Mouse (Mus musculus): ENCODE measurements at regions not wholly inside any gene's neighbourhood (a gene's known extent, or its start where the extent isn't known, plus 50 kb on each side); places are given as distances from the start of the nearest gene placed in this dataset.

DNA sequence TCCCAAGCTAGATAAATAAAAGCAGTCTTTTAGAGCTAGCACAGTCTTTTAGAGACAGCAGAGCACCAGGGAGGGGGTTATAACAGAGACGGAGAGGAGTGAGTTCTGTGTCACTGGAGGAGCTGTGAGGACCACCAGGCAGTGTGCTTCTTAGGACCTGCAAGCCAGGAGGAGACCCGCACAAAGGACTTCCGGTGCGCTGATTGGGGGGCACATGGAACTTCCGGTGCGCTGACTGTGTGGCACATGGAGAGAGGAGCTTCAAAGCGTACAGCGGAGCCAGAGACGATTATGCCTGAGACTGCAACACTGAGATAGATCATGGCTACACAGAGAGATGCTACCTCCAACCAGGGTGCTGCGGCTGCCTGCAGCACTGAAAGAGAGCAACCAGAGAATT, 53.4 kb downstream of the Rpl37a start:
- no peak for DNase-seq

DNA sequence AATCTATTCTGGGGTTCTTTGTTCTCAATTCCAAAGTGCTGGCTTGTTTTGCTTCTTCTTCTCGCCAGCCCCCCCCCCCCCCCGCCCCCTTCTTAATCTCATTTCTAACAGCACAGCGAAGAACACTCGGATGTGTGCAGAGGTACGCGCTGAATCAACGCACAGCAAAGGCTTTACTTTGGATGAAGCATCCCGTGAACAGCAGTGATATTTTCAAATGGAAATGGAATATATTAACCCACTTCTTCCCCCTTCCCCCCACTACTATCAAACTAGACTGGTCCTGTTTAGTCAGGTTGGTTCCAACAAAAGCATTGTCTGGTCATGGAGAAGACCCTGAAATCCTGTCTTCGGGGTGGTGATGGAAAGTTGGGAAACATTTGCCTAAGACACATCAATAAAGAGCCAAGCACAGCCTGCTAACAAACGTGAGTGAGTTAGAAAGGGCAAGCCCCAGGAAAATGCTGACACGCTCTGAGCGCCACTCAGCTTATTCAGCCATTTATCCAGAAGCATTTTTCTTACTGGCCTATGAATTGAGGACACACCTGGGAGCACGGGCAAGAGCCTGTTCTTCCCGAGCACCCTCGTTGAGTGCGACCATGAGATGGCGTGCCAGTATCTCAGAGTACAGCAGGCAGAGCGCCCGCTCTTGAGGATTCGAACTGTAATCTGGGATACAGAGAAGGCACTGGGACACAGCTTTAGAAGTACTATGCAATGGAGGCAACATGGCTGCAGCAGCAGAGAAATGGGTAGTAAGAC, 54.1 kb downstream of the Rpl37a start:
- DNase-seq, result no peak

DNA sequence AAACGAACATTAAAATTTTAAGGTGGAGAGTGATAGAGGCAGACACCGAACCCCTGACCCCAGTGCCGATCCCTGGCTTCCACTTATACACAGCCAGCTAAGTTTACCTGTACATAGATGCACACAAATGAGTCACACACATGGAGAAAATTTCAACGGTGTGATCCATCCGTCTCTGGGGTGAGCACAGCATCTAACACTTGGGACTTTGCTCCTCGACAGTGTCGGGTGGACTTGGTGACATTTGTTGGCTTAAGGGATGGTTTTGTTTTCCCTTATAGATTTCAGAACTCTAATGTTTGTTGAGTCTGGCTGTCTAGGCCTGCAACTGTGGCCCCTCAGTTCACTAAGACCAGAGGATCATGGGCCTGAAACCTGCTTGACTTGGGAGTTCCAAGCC, 54.9 kb upstream of the Igfbp2 start:
- DNase-seq, result no peak

DNA sequence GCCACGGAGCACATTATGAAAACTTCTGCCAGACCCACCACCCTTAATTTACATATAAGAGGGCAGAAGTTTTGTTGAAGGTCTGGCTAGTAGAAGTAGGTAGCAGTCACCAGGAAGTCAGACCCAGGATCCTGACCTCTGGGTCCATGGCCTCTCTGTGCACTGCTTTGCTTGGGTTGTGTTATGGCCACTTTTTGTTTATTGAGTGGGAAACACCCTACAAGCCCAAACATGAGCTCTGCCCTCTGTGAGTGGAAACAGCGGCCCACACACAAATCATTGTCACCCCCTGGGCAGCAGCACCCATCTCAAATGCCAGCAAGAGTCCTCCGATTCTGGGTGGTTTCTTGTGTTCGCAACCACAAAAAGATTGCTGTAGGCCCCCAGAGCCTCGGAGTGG, 51.6 kb upstream of the Igfbp2 start:
- DNase-seq, result no peak

DNA sequence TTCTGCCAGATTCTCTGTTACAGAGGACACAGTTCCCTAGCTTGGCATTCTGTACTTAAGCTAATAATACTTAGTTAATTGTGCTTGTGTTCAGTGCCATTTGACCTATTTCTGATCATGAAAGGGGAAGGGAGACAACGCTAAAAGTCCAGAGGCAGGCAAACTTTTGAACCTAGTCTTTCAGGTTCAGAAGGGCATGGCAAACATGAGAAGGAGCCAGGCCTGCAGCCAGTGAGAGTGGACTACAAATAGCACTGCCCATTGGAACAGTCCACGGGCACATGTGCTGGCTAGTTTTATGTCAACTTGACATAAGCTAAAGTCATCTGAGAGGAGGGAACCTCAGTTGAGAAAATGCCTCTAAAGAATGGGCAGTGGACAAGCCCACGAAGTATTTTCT, 51.1 kb upstream of the Igfbp2 start:
- peak; percentile 23 for DNase-seq
